Mouse (Mus musculus): ENCODE measurements around the gene Cep97.

DNA sequence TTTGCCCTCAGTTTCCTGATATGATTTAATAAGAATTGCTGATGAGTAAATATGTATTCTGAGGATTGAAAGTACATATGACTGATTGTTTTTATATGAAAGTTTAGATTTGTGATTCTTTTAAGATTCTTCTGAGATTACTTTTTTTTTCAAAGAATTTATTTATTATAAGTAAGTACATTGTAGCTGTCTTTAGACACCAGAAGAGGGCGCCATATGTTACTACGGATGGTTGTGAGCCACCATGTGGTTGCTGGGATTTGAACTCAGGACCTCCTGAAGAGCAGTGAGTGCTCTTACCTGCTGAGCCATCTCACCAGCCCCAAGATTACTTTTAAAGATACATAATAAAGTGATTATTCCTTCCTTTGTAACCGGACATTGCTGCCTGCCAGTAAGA lies 45.2 kb downstream of the Cep97 start:
- TF ChIP-seq POLR2A (IDR thresholded peaks at IDR 0.05; ENCODE audit: insufficient read length, low read depth) (no peak), MAX (IDR thresholded peaks at IDR 0.05; ENCODE audit: low read depth) (no peak), USF1 (IDR thresholded peaks at IDR 0.05; ENCODE audit: low read depth) (no peak), POLR2AphosphoS2 (IDR thresholded peaks at IDR 0.05; ENCODE audit: insufficient read length, low read depth) (no peak), MYOD1 (IDR thresholded peaks at IDR 0.05; ENCODE audit: control insufficient read depth in 1 of 3, insufficient read length in 2 of 3, low read depth in 2 of 3) (no peak), CEBPB (IDR thresholded peaks at IDR 0.05; ENCODE audit: insufficient read depth, poor library complexity, severe bottlenecking) (no peak), TCF12 (IDR thresholded peaks at IDR 0.05; ENCODE audit: insufficient read depth, poor library complexity, severe bottlenecking) (no peak), SRF (IDR thresholded peaks at IDR 0.05; ENCODE audit: control insufficient read depth, insufficient read length, low read depth) (no peak)

All from myocyte (in vitro differentiated cells).